Mouse (Mus musculus) layer of hippocampus, adult 8-10 months (tissue): ENCODE data around the gene Arl13b. TPM values are rescaled to one million over a fixed set of nuclear protein-coding genes. Genes with fewer than 3 reads are reported as not detected.

Source experiments
- DNase-seq, 2 experiments: peaks; one replicate each; pipeline ENCODE4 v3.0.0; 2022; ENCODE audit warnings: low spot score in 2 of 2
- total RNA-seq, 4 experiments: library from RNA; stranded (reverse); gene quantifications; 2 replicates each; pipeline ENCODE4 v1.2.4; 2022

The Arl13b gene
- total RNA-seq = 10 to 100 TPM; 11.7 to 16.1 (median 13.8) TPM

DNA sequence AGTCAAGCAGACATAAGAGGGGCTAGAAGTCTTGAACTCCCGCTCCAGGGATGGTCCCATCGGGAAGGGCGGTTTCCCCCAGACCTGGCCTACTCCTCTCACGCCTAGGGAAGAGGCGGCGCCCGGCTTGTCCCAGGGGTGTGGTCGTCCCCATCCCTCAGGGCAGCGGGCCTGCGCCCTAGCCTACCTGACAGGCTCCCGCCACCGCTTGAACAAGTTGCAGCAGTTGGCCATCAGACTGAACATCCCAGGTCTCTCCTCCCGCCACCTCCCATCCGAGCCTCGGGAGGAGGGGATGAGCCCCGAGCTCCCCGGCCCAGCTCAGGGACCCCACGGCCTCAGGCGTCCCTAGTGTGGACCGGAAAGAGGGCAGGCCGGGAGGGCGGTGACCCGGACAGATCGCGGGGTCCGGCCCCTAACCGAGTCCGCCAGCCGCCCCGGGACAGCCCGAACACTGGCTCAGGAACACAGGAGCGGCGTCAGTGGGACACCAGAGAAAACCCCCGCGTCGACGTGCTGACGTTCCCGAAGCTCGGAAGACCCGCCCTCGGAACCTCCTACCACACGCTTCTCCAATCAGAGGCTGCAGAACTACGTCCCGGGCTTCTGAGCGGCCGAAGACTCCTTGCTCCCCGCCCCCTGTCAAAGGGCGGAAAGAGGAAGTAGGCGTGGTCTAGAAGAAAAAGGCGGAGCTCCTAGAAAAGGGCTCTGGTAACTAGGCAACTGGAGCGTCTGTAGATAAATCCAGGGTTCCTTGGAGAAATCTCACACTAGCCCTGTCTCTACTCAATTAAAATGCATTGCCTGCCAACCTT, at the start of gene Arl13b:
TSS of gene Arl13b (minus strand) at position 543 of the 815 bp plus-strand sequence.
- DNase-seq = peak; percentile 92 to 96

- no peak for DNase-seq
Observed at GRCm38 (mm10) chr16:62895824-62896223, 49.0 kb upstream of the Arl13b start.

GRCm38 (mm10) chr16:62874065-62874464, 27.2 kb upstream of the Arl13b start:
- DNase-seq = no peak

- no peak for DNase-seq
Observed at GRCm38 (mm10) chr16:62873180-62873579, 26.3 kb upstream of the Arl13b start.

- no peak for DNase-seq
Observed at GRCm38 (mm10) chr16:62872688-62873117, 25.9 kb upstream of the Arl13b start.

GRCm38 (mm10) chr16:62861455-62861854, 14.6 kb upstream of the Arl13b start:
- no peak for DNase-seq

DNA sequence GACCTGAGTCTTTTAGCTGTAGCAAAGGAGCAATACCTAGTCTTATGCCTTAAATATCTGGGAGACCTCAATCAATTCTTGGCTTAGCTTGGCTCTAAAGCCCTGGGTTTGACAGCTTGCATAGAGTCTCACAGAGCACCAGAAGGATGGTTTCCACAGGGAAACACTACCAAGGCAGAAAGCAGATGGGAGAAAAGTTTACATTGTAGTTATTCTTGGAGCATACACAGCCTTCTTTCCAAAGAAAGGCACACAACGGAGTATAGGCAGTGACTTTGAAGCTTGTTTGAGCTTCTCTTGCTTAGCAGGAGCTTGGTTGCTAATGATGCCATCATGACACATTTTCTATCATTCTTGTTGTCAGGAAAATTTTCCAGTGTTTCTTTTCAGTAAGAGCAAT, 13.3 kb upstream of the Arl13b start:
- no peak for DNase-seq

DNA sequence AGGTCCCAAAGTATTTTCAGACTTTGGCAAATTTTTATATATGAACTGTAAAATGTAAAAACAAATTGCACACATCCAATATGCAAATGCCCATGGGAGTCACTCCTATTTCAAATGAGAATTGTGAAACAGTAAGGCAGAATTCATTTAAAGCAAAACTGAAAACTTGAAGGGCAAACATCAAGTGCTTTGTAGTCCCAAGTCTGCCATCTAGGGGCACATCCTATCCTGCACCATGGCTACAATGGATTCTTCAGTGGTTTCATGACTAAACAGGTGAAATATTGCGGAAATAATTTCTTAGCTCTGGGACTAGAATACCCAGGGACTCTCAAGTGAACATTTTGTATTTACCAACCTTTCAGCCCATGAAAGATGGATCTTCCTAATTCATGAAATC, 11.2 kb upstream of the Arl13b start:
- no peak for DNase-seq

DNA sequence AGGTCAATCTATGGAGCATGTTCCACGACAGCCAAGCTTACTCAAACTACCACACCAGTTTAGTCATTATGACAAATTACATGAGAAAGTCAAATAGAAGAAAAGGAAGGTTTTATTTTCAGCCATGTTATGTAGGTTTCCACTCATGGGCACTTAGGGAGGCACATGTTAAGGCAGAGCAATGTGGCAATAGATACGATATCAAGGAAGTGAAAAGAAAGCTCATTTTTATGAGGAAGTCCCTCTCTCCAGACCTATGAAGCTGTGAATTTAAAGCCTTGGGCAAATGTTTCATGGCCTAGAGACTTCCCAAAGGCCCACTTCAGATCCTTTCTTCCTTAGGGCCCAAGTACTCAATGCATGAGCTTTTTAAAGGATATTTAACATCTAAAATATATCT, 10.7 kb upstream of the Arl13b start:
- DNase-seq = no peak

DNA sequence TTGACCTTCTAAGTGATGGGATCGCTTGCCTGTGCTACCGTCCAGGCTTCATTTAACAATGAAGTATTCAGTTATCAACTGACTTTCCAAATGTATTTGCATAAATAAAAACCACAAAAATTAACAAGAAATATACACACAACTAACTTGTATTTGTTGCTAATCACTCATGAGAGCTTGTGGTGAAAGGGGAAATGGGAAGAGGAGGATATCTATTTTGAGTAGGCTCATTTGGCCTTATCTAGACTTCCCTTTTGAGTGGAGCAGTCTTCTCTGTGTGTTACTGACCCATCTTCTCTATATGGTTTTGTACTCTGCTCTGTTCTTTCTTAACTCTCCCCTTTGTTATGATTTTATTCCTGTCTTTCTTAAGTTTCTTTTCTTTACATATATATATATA, 9.4 kb upstream of the Arl13b start:
- DNase-seq = no peak

GRCm38 (mm10) chr16:62855385-62855784, 8.5 kb upstream of the Arl13b start:
- no peak for DNase-seq

DNA sequence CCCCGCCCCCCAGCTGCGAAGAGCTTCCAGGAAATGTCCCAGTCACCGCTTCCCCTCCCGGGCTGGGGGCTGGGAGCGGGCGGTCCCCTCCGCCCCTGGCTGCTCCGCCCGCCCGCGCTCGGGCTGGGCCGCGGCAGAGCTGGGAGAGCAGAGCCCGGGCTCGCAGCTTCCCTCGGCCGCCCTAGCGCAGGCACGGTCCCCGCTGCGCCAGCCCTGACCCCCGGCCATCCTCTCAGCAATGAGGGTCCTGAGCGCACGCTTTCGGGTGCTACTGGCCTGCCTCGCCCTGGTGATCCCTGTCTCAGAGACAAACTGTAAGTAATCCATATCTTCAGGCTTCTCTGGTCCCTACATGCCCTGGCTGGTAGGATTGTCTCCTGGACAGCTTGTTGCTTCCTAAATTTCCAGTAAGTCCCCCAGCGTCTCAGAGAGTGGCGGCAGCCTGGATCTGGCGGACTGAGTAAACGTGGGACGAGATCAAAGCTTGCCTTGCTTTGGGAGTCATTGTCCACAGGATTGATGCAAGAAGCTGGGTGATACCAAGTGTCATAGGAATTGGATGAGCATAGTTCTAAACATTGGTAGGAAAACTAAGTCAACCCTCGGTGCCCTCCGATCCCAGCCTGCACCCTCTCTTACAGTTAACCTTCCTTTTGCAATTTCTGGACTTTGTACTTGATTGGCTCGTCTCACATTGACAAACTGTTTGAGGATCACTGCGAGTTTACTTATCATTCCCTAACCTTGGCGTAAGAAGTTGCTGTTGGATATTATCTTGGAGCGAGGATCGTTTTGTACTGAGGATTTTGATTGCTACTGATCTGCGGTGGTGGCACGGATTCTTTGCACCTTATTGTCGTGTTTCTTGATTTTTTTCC, 7.6 kb upstream of the Arl13b start, which contains the start of gene Pros1:
TSS of gene Pros1 (plus strand) at position 117 of the 878 bp plus-strand sequence.
- DNase-seq = peak in 1 of 2 experiments; percentile 18

DNA sequence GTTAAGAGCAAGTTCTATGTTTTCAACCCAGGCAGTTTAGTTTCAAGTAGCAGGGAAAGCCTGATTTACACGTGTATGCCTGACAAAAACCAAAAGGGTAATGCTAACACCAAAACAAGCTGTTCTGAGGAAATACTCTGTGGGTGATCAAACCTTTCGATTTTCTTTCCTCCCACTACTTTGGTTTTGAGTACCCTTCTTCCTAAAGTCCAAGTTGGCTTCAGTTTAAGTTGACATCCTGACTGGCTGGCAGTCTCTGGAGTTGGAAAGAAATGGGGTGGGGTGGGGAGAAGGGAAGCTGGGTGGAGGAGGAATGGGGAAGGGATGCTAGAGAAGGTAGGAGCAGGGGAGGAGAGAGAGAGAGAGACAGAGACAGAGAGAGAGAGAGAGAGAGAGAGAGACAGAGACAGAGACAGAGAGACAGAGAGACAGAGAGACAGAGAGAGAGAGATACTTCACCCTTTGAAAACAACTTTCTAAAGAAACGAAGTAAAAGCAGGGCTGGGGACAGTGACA, 6.8 kb upstream of the Arl13b start:
- no peak for DNase-seq

- no peak for DNase-seq
Observed at GRCm38 (mm10) chr16:62852464-62853252, 5.8 kb upstream of the Arl13b start.

- no peak for DNase-seq
Observed at GRCm38 (mm10) chr16:62845341-62845740, 1.5 kb downstream of the Arl13b start.

DNA sequence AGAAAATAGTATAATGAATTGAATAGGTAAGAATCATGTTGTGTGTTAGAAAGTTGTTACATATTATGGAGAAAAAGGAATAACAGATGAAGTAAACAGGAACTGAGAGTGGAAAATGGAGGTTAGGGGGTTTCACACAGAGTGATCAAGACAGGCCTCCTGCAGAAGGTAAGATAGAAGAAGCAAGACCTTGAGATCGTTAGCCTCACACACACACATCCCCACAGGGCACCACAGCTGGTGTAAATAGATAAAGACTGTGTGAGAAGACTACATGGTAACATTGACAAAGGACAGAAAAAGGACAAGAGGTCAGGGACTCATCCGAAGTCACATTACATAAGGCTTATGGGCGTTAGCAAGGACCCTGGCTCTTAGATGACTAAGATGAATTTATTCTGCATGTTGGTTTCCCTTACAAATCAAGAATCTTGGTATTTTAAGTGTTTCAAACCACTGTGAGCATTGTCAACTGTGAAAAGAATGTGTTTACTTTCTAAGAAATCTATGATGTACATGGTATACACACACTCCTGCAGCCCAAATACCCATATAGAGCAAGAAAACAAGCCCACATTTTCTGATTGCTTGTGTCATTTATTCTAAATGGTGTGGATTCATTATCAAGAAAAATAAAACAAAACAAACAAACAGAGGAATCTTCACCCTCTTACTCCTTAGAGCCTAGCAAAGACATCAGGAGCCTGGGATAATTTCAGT, 12.7 kb downstream of the Arl13b start:
- DNase-seq = no peak

DNA sequence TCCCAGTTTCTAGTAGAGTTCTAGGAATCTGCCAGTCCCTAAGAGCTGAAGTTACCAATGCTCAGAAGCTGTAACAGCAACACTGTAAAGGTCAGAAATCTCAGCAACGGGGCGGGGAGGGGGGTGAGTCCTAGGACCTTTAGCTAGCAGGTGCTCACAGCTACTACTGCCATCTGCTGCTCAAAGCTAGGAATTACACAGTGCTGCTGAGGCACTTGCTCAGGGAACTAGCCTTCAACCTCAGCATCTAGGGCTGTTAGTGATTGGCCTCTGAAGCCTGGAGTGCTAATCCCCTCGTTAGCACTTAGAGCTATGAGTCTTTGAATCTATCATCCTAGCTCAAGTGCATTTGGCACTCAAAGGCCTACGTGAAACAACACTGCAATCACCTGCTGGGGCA, 14.4 kb downstream of the Arl13b start:
- DNase-seq = no peak

DNA sequence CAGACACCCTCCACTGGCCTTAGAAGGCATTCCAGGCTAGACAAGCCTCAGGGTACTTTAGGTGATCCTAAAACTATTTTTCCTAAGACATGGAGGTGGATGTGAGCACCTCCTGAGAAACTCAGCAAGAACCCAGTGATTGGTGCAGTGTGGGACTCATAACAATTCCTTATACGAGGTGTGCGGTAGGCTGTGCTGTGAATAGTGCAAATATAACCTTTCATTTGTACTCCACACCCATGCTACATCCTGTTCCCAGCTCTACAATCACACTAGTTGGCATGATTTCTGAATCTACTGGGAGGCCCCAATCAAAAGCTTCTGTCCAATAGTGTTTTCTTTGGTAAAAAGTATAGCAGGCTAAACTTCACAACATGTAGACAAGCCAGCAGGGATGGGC, 14.8 kb downstream of the Arl13b start:
- DNase-seq = no peak

GRCm38 (mm10) chr16:62826156-62827001, 20.5 kb downstream of the Arl13b start:
- no peak for DNase-seq

DNA sequence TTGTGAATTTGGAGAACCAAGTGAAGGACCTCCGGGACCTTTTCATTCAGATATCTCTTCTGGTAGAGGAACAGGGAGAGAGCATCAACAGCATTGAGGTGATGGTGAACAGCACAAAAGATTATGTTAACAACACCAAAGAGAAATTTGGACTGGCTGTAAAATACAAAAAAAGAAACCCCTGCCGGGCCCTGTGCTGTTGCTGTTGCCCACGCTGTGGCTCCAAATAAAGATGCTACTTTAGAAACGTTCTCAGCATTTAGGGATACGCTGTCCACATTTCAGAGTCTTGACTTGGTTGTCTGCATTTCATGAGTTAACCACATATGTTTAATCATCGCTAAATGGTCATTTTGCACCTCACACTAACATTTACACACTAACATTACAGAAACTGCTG, 24.4 kb downstream of the Arl13b start:
- DNase-seq = no peak
